Mouse (Mus musculus) lung, adult 2 months (tissue): ENCODE results near the gene Pja2.

Experiments used
- CTCF ChIP-seq: fragments of 200-500 bp; IDR thresholded peaks from 2 replicates; pipeline ENCODE4 v1.5.1; 2011; ENCODE audit warnings: mild to moderate bottlenecking, low read length, control low read depth; ENCODE audit not compliant: insufficient read depth
- POLR2A ChIP-seq: fragments of 200-500 bp; IDR thresholded peaks from 2 replicates; pipeline ENCODE4 v1.6.1; 2011; ENCODE audit warnings: low read depth, mild to moderate bottlenecking, control low read depth, low read length, borderline replicate concordance; ENCODE audit errors: extremely low read depth

GRCm38 (mm10) chr17:64361911-64362425, 30.3 kb upstream of the Pja2 start:
- TF ChIP-seq POLR2A (no peak), CTCF (no peak)
